Mouse (Mus musculus): ENCODE data around the gene Ovca2.

DNA sequence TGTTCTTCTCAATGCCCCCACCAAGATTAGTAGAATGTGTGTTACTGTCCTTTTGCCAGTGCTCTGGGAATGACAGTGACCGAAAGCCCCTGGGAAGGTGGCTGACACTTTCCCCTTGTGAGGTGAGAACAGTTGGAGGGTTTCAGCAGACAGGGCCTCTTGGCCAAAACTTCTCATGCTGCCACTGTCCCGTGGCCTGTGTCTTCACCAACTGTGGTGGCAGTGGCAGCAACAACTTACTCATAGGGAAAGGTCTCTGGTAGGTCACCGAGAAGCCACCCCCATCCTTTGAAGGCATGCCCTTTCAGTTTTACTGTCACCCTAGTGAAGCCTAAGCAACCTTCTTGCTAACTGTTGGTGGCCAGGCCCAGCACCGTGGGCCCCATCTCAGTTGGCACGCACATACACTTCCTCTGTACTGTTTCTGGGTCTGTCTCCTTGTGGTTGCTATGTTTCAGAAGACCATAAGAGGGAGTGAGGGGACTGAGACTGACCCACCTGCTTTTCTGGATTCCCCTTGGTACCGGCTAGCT is 24.5 kb downstream of the Ovca2 start:
- TF ChIP-seq POLR2A (IDR thresholded peaks at IDR 0.05; ENCODE audit: borderline replicate concordance, extremely low read depth, low read depth, low read length) (no peak), CTCF (IDR thresholded peaks at IDR 0.05; ENCODE audit: insufficient read depth, low read length) (no peak)

Data from lung, adult 2 months (tissue).